Mouse (Mus musculus) gastrocnemius, postnatal 25 days (tissue): Measurements from ENCODE around the gene Pafah1b3. TPM values are rescaled to one million over a fixed set of nuclear protein-coding genes. Genes with fewer than 3 reads are reported as not detected.
"Not testable (repeated sequence)": the region's sequence is repeated elsewhere in the genome, so short reads cannot be mapped to it uniquely, and the experiment has no call there.

Experiments
- DNase-seq: peaks from one replicate; pipeline ENCODE4 v3.0.0; 2022
- long read RNA-seq, 2 experiments: library from polyadenylated mRNA; stranded (forward); transcript quantifications; one replicate each; pipeline ENCODE4 v2.0.0; 2021
- total RNA-seq, 2 experiments: library from RNA; stranded (reverse); gene quantifications; 1 replicate in 1 of 2; 2 replicates in 1 of 2; pipeline ENCODE4 v1.2.3; 2021

Pafah1b3 gene
- 1 to 10 TPM; 1.4 to 1.5 TPM for total RNA-seq
- long read RNA-seq, experiment 1, partial matches to known transcripts, result 0 of 1 reads
- long read RNA-seq, experiment 1, other reads (novel, unspliced or antisense), result 0 of 1 reads
- long read RNA-seq, experiment 2, partial matches to known transcripts, result 0 of 2 reads
- long read RNA-seq, experiment 2, other reads (novel, unspliced or antisense), result 0 of 2 reads

- DNase-seq, result peak; percentile 56
These were observed at the start of gene Pafah1b3 for GRCm38 (mm10) chr7:25297454-25298325. Gene Pafah1b3 (minus strand): TSS chr7:25297986.

- no peak for DNase-seq
These were observed 43.4 kb upstream of the Pafah1b3 start for GRCm38 (mm10) chr7:25341000-25341784.

- no peak for DNase-seq
These were observed 41.5 kb upstream of the Pafah1b3 start for GRCm38 (mm10) chr7:25339329-25339728.

- no peak for DNase-seq
These were observed 36.7 kb upstream of the Pafah1b3 start for GRCm38 (mm10) chr7:25334472-25334871.

- DNase-seq, result peak; percentile 69
These were observed 36.0 kb upstream of the Pafah1b3 start for GRCm38 (mm10) chr7:25333596-25334307.

GRCm38 (mm10) chr7:25326233-25326632 is 28.4 kb upstream of the Pafah1b3 start:
- no peak for DNase-seq

- not testable (repeated sequence) for DNase-seq
These were observed 27.6 kb upstream of the Pafah1b3 start for GRCm38 (mm10) chr7:25325431-25325830.

- no peak for DNase-seq
These were observed 25.4 kb upstream of the Pafah1b3 start for GRCm38 (mm10) chr7:25323219-25323618.

GRCm38 (mm10) chr7:25322058-25322484 is 24.3 kb upstream of the Pafah1b3 start:
- peak; percentile 28 for DNase-seq

GRCm38 (mm10) chr7:25317446-25317999 is 19.7 kb upstream of the Pafah1b3 start:
- no peak for DNase-seq

GRCm38 (mm10) chr7:25316532-25317445 is 19.0 kb upstream of the Pafah1b3 start, which contains the start of gene Megf8:
Gene Megf8 (plus strand): TSS chr7:25317164.
- DNase-seq, result peak; percentile 94

- DNase-seq, result peak; percentile 21
These were observed 17.7 kb upstream of the Pafah1b3 start for GRCm38 (mm10) chr7:25315306-25316041.

GRCm38 (mm10) chr7:25314606-25315305 is 17.0 kb upstream of the Pafah1b3 start:
- DNase-seq, result no peak

- no peak for DNase-seq
These were observed 15.5 kb upstream of the Pafah1b3 start for GRCm38 (mm10) chr7:25313325-25313724.

- DNase-seq, result no peak
These were observed 13.4 kb upstream of the Pafah1b3 start for GRCm38 (mm10) chr7:25311193-25311592.

GRCm38 (mm10) chr7:25309425-25309824 is 11.6 kb upstream of the Pafah1b3 start:
- no peak for DNase-seq

GRCm38 (mm10) chr7:25308702-25309318 is 11.0 kb upstream of the Pafah1b3 start:
- DNase-seq, result no peak

GRCm38 (mm10) chr7:25306614-25306996 is 8.8 kb upstream of the Pafah1b3 start:
- DNase-seq, result no peak
